In the genomic region with DNA sequence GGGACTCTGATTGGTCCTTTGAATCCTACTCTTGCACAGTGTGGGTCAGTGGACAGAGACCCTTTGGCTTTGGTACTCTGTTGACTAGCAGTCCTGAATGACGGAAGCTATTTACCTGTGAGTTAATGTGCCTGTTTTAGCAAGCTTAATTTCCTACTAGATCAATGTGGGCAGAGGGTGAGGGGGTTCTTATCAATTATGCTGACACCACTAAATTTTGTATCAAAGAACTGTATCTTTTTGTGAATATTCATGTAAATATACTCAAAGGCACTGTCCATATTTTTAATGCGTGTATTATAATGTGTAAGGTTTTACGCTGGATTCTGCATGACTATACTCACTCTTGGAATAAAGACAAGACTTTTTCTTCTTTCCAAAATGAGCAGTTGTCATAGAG, we compare ENCODE assay signal across 21 mouse cellular contexts. TPM values are rescaled to one million over a fixed set of nuclear protein-coding genes. Genes with fewer than 3 reads are reported as not detected.
DNase-seq lines count a peak whose midpoint lies in the region; ATAC-seq and TF ChIP-seq lines count a peak whose summit lies in the region.
"Had no signal": no experiment of that assay in that cellular context is flagged by ENCODE, and none has a peak within 500 bp of the region (broad histone marks: within the 10 kb centered on the region; RNA-seq: fewer than 3 reads in every experiment).

No protein-coding gene starts in this region.

- H3K4me2 ChIP-seq in CH12.LX (ENCODE audit: insufficient read depth, low read depth, poor library complexity, severe bottlenecking), result no peak overlapping the region
- no peak overlapping the region for H3K4me2 ChIP-seq in midbrain, embryonic 15.5 days

- dilution Hi-C loops in CH12.LX (cut with MboI; ENCODE audit: extremely low pct_ligation_motif_present, extremely low pct_unique_long_range_greater_than_20kb, low sequenced_read_pairs), result no loop called here

- in situ Hi-C loops in CH12.LX (cut with MboI; ENCODE audit: low pct_ligation_motif_present, low pct_unique_long_range_greater_than_20kb, low sequenced_read_pairs), result no loop called here
- in situ Hi-C loops in ES-E14 (cut with MboI; ENCODE audit: low sequenced_read_pairs in 2 of 2, unreplicated experiment in 2 of 2), result no loop called here

- TF ChIP-seq CTCF in CH12.LX (conservative IDR thresholded peaks at IDR 0.05 in 1 of 2, IDR thresholded peaks at IDR 0.05 in 1 of 2; ENCODE audit: low read depth in 2 of 2, low read length in 2 of 2) (no peak), MEL (IDR thresholded peaks at IDR 0.05 in 2 of 3, conservative IDR thresholded peaks at IDR 0.05 in 1 of 3; ENCODE audit: control insufficient read depth in 1 of 3, insufficient read depth in 1 of 3, low read depth in 2 of 3, low read length in 3 of 3, poor library complexity in 1 of 3, severe bottlenecking in 1 of 3) (no peak)
- no peak for TF ChIP-seq CTCF in gastrocnemius, adult 2 months (IDR thresholded peaks at IDR 0.05)

- 94% methylated on average over 3 of the region's 3 CpGs for WGBS in midbrain, embryonic 15.5 days

- no peak overlapping the region for H3K9ac ChIP-seq in CH12.LX (ENCODE audit: insufficient read depth, low read depth)
- H3K9ac ChIP-seq in ES-E14 (ENCODE audit: insufficient read depth, low read depth, low read length, poor library complexity, severe bottlenecking), result no peak overlapping the region
- H3K9ac ChIP-seq in MEL (ENCODE audit: control insufficient read depth, low read depth, low read length, poor library complexity, severe bottlenecking), result no peak overlapping the region
- H3K9ac ChIP-seq in midbrain, embryonic 15.5 days, result no peak overlapping the region

- TF ChIP-seq RAD21 in CH12.LX (IDR thresholded peaks at IDR 0.05; ENCODE audit: low read depth, low read length) (no peak), MEL (IDR thresholded peaks at IDR 0.05; ENCODE audit: low read depth, low read length) (no peak)

- no peak overlapping the region for H3K27ac ChIP-seq in CH12.LX (ENCODE audit: insufficient read depth, low read depth)
- no peak overlapping the region for H3K27ac ChIP-seq in ES-E14 (ENCODE audit: insufficient read depth, low read depth, low read length, poor library complexity, severe bottlenecking)
- no peak overlapping the region for H3K27ac ChIP-seq in MEL (ENCODE audit: control insufficient read depth, low read depth, low read length)
- H3K27ac ChIP-seq in gastrocnemius, adult 2 months, result no peak overlapping the region
- no peak overlapping the region for H3K27ac ChIP-seq in midbrain, embryonic 15.5 days

- peaks cover 0 to 3% of the 10 kb centered on the region in 2 experiments; a peak in 2 of 4 replicates for H3K4me1 ChIP-seq in CH12.LX (ENCODE audit: control insufficient read depth in 1 of 2, insufficient read depth in 2 of 2)
- peaks cover 0 to 1% of the 10 kb centered on the region in 2 experiments; a peak in 1 of 4 replicates for H3K4me1 ChIP-seq in ES-E14 (ENCODE audit: control insufficient read depth in 2 of 2, insufficient read depth in 2 of 2, low read length in 2 of 2, poor library complexity in 1 of 2)
- H3K4me1 ChIP-seq in MEL (ENCODE audit: control insufficient read depth in 1 of 2, insufficient read depth in 2 of 2, low read length in 2 of 2), result no peaks in the 10 kb centered on the region; a peak in 1 of 4 replicates
- H3K4me1 ChIP-seq in midbrain, embryonic 15.5 days, result no peaks in the 10 kb centered on the region

- DNase-seq in CH12.LX (ENCODE audit: extremely low read depth), result no peak
- DNase-seq in ES-E14 (ENCODE audit: low read depth, low spot score), result no peak
- DNase-seq in MEL (ENCODE audit: low read depth, low spot score), result no peak
- no peak for DNase-seq in adrenal gland, adult (ENCODE audit: inconsistent age in 2 of 2, low spot score in 1 of 2)
- DNase-seq in gastrocnemius, adult 2 months, result no peak
- DNase-seq: adrenal gland, adult 8-10 months; adrenal gland, postnatal 10 days; adrenal gland, postnatal 14 days; B cell, adult 2 months; cerebellum, adult 11 months; cerebellum, adult 11-12 months; cerebellum, adult 18-20 months; cerebellum, adult 2 months; cerebellum, adult 8-10 months; cerebellum, adult 9-10 months; cerebellum, adult 9-11 months had no signal

- H3K36me3 ChIP-seq in CH12.LX (replicated peaks in 1 of 2; ENCODE audit: control insufficient read depth in 1 of 2, insufficient read depth in 1 of 2, low read length in 1 of 2) (peaks cover 24 to 69% of the 10 kb centered on the region in 2 experiments), ES-E14 (ENCODE audit: control insufficient read depth, insufficient read depth, low read length, poor library complexity, severe bottlenecking) (peaks cover 13% of the 10 kb centered on the region), MEL (ENCODE audit: control insufficient read depth in 1 of 2, insufficient read depth in 2 of 2, low read length in 2 of 2) (peaks cover 4 to 50% of the 10 kb centered on the region in 2 experiments; a peak in 3 of 4 replicates)
- peaks cover 17% of the 10 kb centered on the region; the same call in 1 of the 2 replicates for H3K36me3 ChIP-seq in midbrain, embryonic 15.5 days (replicated peaks)

- TF ChIP-seq EP300 in CH12.LX (IDR thresholded peaks at IDR 0.05; ENCODE audit: low read length) (no peak), MEL (IDR thresholded peaks at IDR 0.05; ENCODE audit: low read depth in 1 of 2, low read length in 2 of 2) (no peak)

- H3K9me3 ChIP-seq in CH12.LX (replicated peaks; ENCODE audit: low read length), result no peaks in the 10 kb centered on the region
- H3K9me3 ChIP-seq in ES-E14 (ENCODE audit: control insufficient read depth, insufficient read depth, low read depth, low read length), result no peaks in the 10 kb centered on the region; the same call in 1 of the 2 replicates
- no peaks in the 10 kb centered on the region for H3K9me3 ChIP-seq in MEL (replicated peaks; ENCODE audit: insufficient read depth, low read length)
- no peaks in the 10 kb centered on the region for H3K9me3 ChIP-seq in midbrain, embryonic 15.5 days
- H3K9me3 ChIP-seq: G1E had no signal

- intact Hi-C loops in gastrocnemius, adult 2 months (cut with DNase I), result no loop called here

- no peak for ATAC-seq in midbrain, embryonic 15.5 days (replicated peaks)
- ATAC-seq: activated CD4-positive, CD25-positive, alpha-beta regulatory T cell, adult 4 months; CD4-positive, CD25-positive, alpha-beta regulatory T cell, adult 4 months had no signal

- H3K27me3 ChIP-seq in CH12.LX (replicated peaks), result no peaks in the 10 kb centered on the region
- H3K27me3 ChIP-seq in MEL (ENCODE audit: control insufficient read depth in 1 of 2, insufficient read depth in 2 of 2, low read length in 2 of 2), result no peaks in the 10 kb centered on the region
- H3K27me3 ChIP-seq in midbrain, embryonic 15.5 days (replicated peaks), result no peaks in the 10 kb centered on the region
- H3K27me3 ChIP-seq: Patski had no signal

- H3K79me2 ChIP-seq in CH12.LX (replicated peaks; ENCODE audit: control insufficient read depth, extremely low read depth, insufficient read depth, poor library complexity, severe bottlenecking) (no peaks in the 10 kb centered on the region), MEL (ENCODE audit: control insufficient read depth, insufficient read depth, low read length, poor library complexity) (no peaks in the 10 kb centered on the region)

- no peak for TF ChIP-seq POLR2A in CH12.LX (IDR thresholded peaks at IDR 0.05; ENCODE audit: low read depth, low read length)
- no peak for TF ChIP-seq POLR2A in MEL (IDR thresholded peaks at IDR 0.05; ENCODE audit: control insufficient read depth in 1 of 2, insufficient read depth in 1 of 2, low read depth in 1 of 2, low read length in 2 of 2, poor library complexity in 1 of 2)

- no peak overlapping the region for H3K4me3 ChIP-seq in CH12.LX (replicated peaks in 1 of 3; ENCODE audit: low read depth in 2 of 3, low read length in 2 of 3, poor library complexity in 1 of 3)
- H3K4me3 ChIP-seq in ES-E14 (ENCODE audit: insufficient read depth in 1 of 2, low read depth in 1 of 2, low read length in 2 of 2, poor library complexity in 1 of 2, severe bottlenecking in 1 of 2), result no peak overlapping the region
- no peak overlapping the region for H3K4me3 ChIP-seq in MEL (ENCODE audit: control insufficient read depth in 1 of 2, insufficient read depth in 1 of 2, low read depth in 2 of 2, low read length in 2 of 2)
- H3K4me3 ChIP-seq in gastrocnemius, adult 2 months, result no peak overlapping the region
- H3K4me3 ChIP-seq in midbrain, embryonic 15.5 days, result no peak overlapping the region

TF ChIP-seq in CH12.LX, 34 proteins besides CTCF, POLR2A, EP300 and RAD21:
- TF ChIP-seq E2F4 (IDR thresholded peaks at IDR 0.05; ENCODE audit: insufficient replicate concordance, low read depth, low read length), result no peak
- 0 out of 2 replicates have a peak, but pooled peaks have one; percentile 58 for TF ChIP-seq MAFK (IDR thresholded peaks at IDR 0.05; ENCODE audit: insufficient replicate concordance, low read length)
- TF ChIP-seq MEF2A (IDR thresholded peaks at IDR 0.05; ENCODE audit: borderline replicate concordance, low read depth, low read length), result no peak
TF ChIP-seq in CH12.LX: peak in this region for 1.

TF ChIP-seq in ES-E14, 5 proteins besides CTCF, POLR2A, EP300 and RAD21:
- TF ChIP-seq ZC3H11A (IDR thresholded peaks at IDR 0.05; ENCODE audit: borderline replicate concordance, low read depth, low read length) (no peak), MAFK (IDR thresholded peaks at IDR 0.05; ENCODE audit: insufficient read depth, low read depth, low read length) (peak; percentile 31; the same call in 1 of the 2 replicates), HCFC1 (IDR thresholded peaks at IDR 0.05; ENCODE audit: borderline replicate concordance, insufficient read depth, low read length) (no peak), CHD2 (IDR thresholded peaks at IDR 0.05; ENCODE audit: low read depth, low read length) (no peak), ZNF384 (IDR thresholded peaks at IDR 0.05; ENCODE audit: low read depth, low read length) (no peak)
TF ChIP-seq in ES-E14: peak in this region for 1.

TF ChIP-seq in MEL, 35 proteins besides CTCF, POLR2A, EP300 and RAD21:
- no peak for TF ChIP-seq KAT2A (conservative IDR thresholded peaks at IDR 0.05; ENCODE audit: low read depth, low read length)
- TF ChIP-seq MAFK (IDR thresholded peaks at IDR 0.05; ENCODE audit: borderline replicate concordance, low read depth, low read length), result peak; percentile 86
TF ChIP-seq in MEL: peak in this region for 1.

RNA-seq across cellular contexts. Expression of gene Ermp1, which starts 43.6 kb away (rescaled TPM):
- total RNA-seq in CH12.LX (2012; rRNA removed), result 26.1 and 27.6 TPM in 2 replicates
- 21.7 and 22.7 TPM in 2 replicates for total RNA-seq in CH12.LX (2014; rRNA removed)
- polyA plus RNA-seq in CH12.LX (2012; ENCODE audit: insufficient read length, low read depth), result 31.7 and 32.9 TPM in 2 replicates
- total RNA-seq in ES-E14 (2012; rRNA removed), result 80.2 and 104 TPM in 2 replicates
- 62.3 and 68.4 TPM in 2 replicates for total RNA-seq in MEL (2012; rRNA removed)
- 100 to 1,000 TPM in 1 of 2 experiments, 10 to 100 TPM in 1; 82.0 to 167 TPM for polyA plus RNA-seq in MEL (2012; ENCODE audit: insufficient read depth in 1 of 2, insufficient read length in 2 of 2, low read depth in 1 of 2, low replicate concordance in 2 of 2, missing spikeins in 1 of 2)
- 1 to 10 TPM; 7.2 to 7.9 TPM for total RNA-seq in gastrocnemius, adult 2 months (2021)
- 9.0 and 9.2 TPM in 2 replicates for polyA plus RNA-seq in midbrain, embryonic 15.5 days (2015; fragmentation: Nextera tagmentation; extraction: Ambion mirVana)

Comparison
In these comparisons a context has a peak if more than half of its experiments do, and no peak if none do; other contexts are left out.
1. Of the 35 proteins assayed by ChIP-seq in both MEL and CH12.LX: peak only in MEL: none; only in CH12.LX: none; in both: MAFK; in neither: 34.